Mouse (Mus musculus) limb, embryonic 13.5 days (tissue): ENCODE results near the gene Csnk1d. TPM values are rescaled to one million over a fixed set of nuclear protein-coding genes. Genes with fewer than 3 reads are reported as not detected.

Source experiments
- ATAC-seq: fragments of 200-750 bp; cut with Nextera tagmentation; 2 replicates; pipeline ENCODE4 v1.8.0; 2017; ENCODE audit warnings: low read depth, moderate number of reproducible peaks, moderate TSS enrichment; ENCODE audit not compliant: low FRiP score
- H3K27ac ChIP-seq: fragments of 300-500 bp; sonication (generic); 2 replicates; pipeline ENCODE4 v1.5.1; 2015; ENCODE audit warnings: inconsistent platforms, mild to moderate bottlenecking, moderate library complexity
- H3K27me3 ChIP-seq: fragments of 300-500 bp; sonication (generic); 2 replicates; pipeline ENCODE4 v1.6.1; 2015; ENCODE audit warnings: mild to moderate bottlenecking, inconsistent platforms
- H3K36me3 ChIP-seq: fragments of 300-500 bp; sonication (generic); 2 replicates; pipeline ENCODE4 v1.6.1; 2015; ENCODE audit warnings: inconsistent platforms, mild to moderate bottlenecking, moderate library complexity
- H3K4me1 ChIP-seq: fragments of 300-500 bp; sonication (generic); 2 replicates; pipeline ENCODE4 v1.6.1; 2015; ENCODE audit warnings: inconsistent platforms
- H3K4me2 ChIP-seq: fragments of 300-500 bp; sonication (generic); replicated peaks from 2 replicates; pipeline ENCODE4 v1.6.1; 2015; ENCODE audit warnings: inconsistent platforms, mild to moderate bottlenecking, moderate library complexity
- H3K4me3 ChIP-seq: fragments of 300-500 bp; sonication (generic); 2 replicates; pipeline ENCODE4 v1.5.1; 2015; ENCODE audit warnings: moderate library complexity, mild to moderate bottlenecking, inconsistent platforms
- H3K9ac ChIP-seq: fragments of 300-500 bp; sonication (generic); 2 replicates; pipeline ENCODE4 v1.6.1; 2015; ENCODE audit warnings: mild to moderate bottlenecking, inconsistent platforms
- H3K9me3 ChIP-seq: fragments of 300-500 bp; sonication (generic); 2 replicates; pipeline ENCODE4 v1.6.1; 2016; ENCODE audit warnings: inconsistent platforms
- WGBS: fragments of 180-500 bp; shearing (Covaris S2); methylation state at CpG from one replicate; pipeline ENCODE4 v1.1.7; 2015; 5-methylcytosine and 5-hydroxymethylcytosine counted together
- polyA plus RNA-seq: library from polyadenylated mRNA; unstranded; fragments of >200 nt; fragmentation: Nextera tagmentation; extraction: Ambion mirVana; gene quantifications from 2 replicates; pipeline ENCODE4 v1.2.1, GENCODE M21; 2015

Csnk1d gene
- polyA plus RNA-seq, 1 experiment from 2014 or later = 136 TPM

GRCm38 (mm10) chr11:120949863-120950262, 41.3 kb downstream of the Csnk1d start:
- Histone ChIP-seq H3K9me3 (no peaks in the 10 kb centered on the region), H3K36me3 (peaks cover 11% of the 10 kb centered on the region; the same call in 1 of the 2 replicates), H3K9ac (peak overlapping the region; percentile 80), H3K4me2 (peak overlapping the region; percentile 83), H3K27me3 (peaks cover 3% of the 10 kb centered on the region; the same call in 1 of the 2 replicates), H3K4me3 (peak overlapping the region; percentile 64), H3K27ac (peak overlapping the region; percentile 73), H3K4me1 (peaks cover 46% of the 10 kb centered on the region)
- 16% methylated on average over 10 of the region's 10 CpGs for WGBS
- no peak for ATAC-seq

GRCm38 (mm10) chr11:120948861-120949851, 42.0 kb downstream of the Csnk1d start:
- Histone ChIP-seq H3K4me3 (peak overlapping the region; percentile 64), H3K4me1 (peaks cover 46% of the 10 kb centered on the region), H3K9me3 (no peaks in the 10 kb centered on the region), H3K27me3 (peaks cover 3% of the 10 kb centered on the region; the same call in 1 of the 2 replicates), H3K9ac (peak overlapping the region; percentile 80), H3K4me2 (peak overlapping the region; percentile 83), H3K27ac (peak overlapping the region; percentile 73), H3K36me3 (0 out of 2 replicates have a peak, but pooled peaks cover 6% of the 10 kb centered on the region)
- ATAC-seq = peak; percentile 55; the same call in 1 of the 2 replicates
- WGBS = under 1% methylated on average over 64 of the region's 75 CpGs

- ATAC-seq = no peak
- Histone ChIP-seq H3K9me3 (no peaks in the 10 kb centered on the region), H3K27me3 (peaks cover 10% of the 10 kb centered on the region), H3K36me3 (no peaks in the 10 kb centered on the region), H3K4me2 (peak within 1 kb of the TSS; percentile 83), H3K9ac (peak within 1 kb of the TSS; percentile 80), H3K4me1 (peaks cover 46% of the 10 kb centered on the region), H3K4me3 (peak within 1 kb of the TSS; percentile 64), H3K27ac (peak within 1 kb of the TSS; percentile 73)
- WGBS = 23% methylated on average over 12 of the region's 12 CpGs
Observed at GRCm38 (mm10) chr11:120948328-120948727, 42.8 kb downstream of the Csnk1d start, which contains the start of gene Slc16a3. Gene Slc16a3 (plus strand): TSS chr11:120948480.

- H3K27me3 ChIP-seq = peaks cover 10% of the 10 kb centered on the region
- no peak for ATAC-seq
- WGBS = 86% methylated on average over 5 of the region's 5 CpGs
Observed at GRCm38 (mm10) chr11:120945926-120946325, 45.2 kb downstream of the Csnk1d start.

GRCm38 (mm10) chr11:120945266-120945665, 45.9 kb downstream of the Csnk1d start:
- H3K4me3 ChIP-seq = no peak overlapping the region
- H3K4me2 ChIP-seq = no peak overlapping the region
- H3K27ac ChIP-seq = no peak overlapping the region
- no peak overlapping the region for H3K9ac ChIP-seq
- no peaks in the 10 kb centered on the region for H3K9me3 ChIP-seq
- ATAC-seq = no peak
- WGBS = 87% methylated on average over 7 of the region's 7 CpGs
- H3K4me1 ChIP-seq = peaks cover 25% of the 10 kb centered on the region
- H3K27me3 ChIP-seq = peaks cover 10% of the 10 kb centered on the region
- no peaks in the 10 kb centered on the region for H3K36me3 ChIP-seq

More at GRCm38 (mm10) chr11:120945926-120946325, 45.2 kb downstream of the Csnk1d start:
- H3K27ac ChIP-seq = no peak overlapping the region
- no peak overlapping the region for H3K4me2 ChIP-seq
- no peaks in the 10 kb centered on the region for H3K36me3 ChIP-seq
- no peak overlapping the region for H3K9ac ChIP-seq
- peaks cover 29% of the 10 kb centered on the region for H3K4me1 ChIP-seq
- H3K4me3 ChIP-seq = no peak overlapping the region
- H3K9me3 ChIP-seq = no peaks in the 10 kb centered on the region

GRCm38 (mm10) chr11:120940959-120941358, 50.2 kb downstream of the Csnk1d start:
- no peak overlapping the region for H3K4me2 ChIP-seq
- peaks cover 7% of the 10 kb centered on the region; the same call in 1 of the 2 replicates for H3K27me3 ChIP-seq
- H3K9me3 ChIP-seq = no peaks in the 10 kb centered on the region
- no peaks in the 10 kb centered on the region for H3K4me1 ChIP-seq
- no peaks in the 10 kb centered on the region for H3K36me3 ChIP-seq
- no peak overlapping the region for H3K4me3 ChIP-seq
- H3K27ac ChIP-seq = no peak overlapping the region
- ATAC-seq = no peak
- H3K9ac ChIP-seq = no peak overlapping the region
- 84% methylated on average over 6 of the region's 6 CpGs for WGBS

GRCm38 (mm10) chr11:120939712-120940341, 51.3 kb downstream of the Csnk1d start:
- no peaks in the 10 kb centered on the region for H3K4me1 ChIP-seq
- H3K4me3 ChIP-seq = no peak overlapping the region
- ATAC-seq = no peak
- no peak overlapping the region for H3K27ac ChIP-seq
- peaks cover 7% of the 10 kb centered on the region; the same call in 1 of the 2 replicates for H3K27me3 ChIP-seq
- 57% methylated on average over 6 of the region's 6 CpGs for WGBS
- no peaks in the 10 kb centered on the region for H3K9me3 ChIP-seq
- no peaks in the 10 kb centered on the region for H3K36me3 ChIP-seq
- no peak overlapping the region for H3K4me2 ChIP-seq
- H3K9ac ChIP-seq = no peak overlapping the region

- Histone ChIP-seq H3K9ac (no peak overlapping the region), H3K36me3 (no peaks in the 10 kb centered on the region), H3K9me3 (no peaks in the 10 kb centered on the region), H3K4me3 (no peak overlapping the region), H3K4me1 (no peaks in the 10 kb centered on the region), H3K4me2 (no peak overlapping the region), H3K27me3 (peaks cover 4% of the 10 kb centered on the region; the same call in 1 of the 2 replicates), H3K27ac (no peak overlapping the region)
- WGBS = 38% methylated on average over 4 of the region's 4 CpGs
- no peak for ATAC-seq
Observed at GRCm38 (mm10) chr11:120938795-120939194, 52.3 kb downstream of the Csnk1d start.

- no peak overlapping the region for H3K4me3 ChIP-seq
- 97% methylated on average over 1 of the region's 1 CpGs for WGBS
Observed at GRCm38 (mm10) chr11:120937976-120938375, 53.2 kb downstream of the Csnk1d start.

GRCm38 (mm10) chr11:120932564-120933398, 58.3 kb downstream of the Csnk1d start, which contains the start of gene Ccdc57:
Gene Ccdc57 (minus strand): TSS chr11:120932872.
- H3K27ac ChIP-seq = no peak within 1 kb of the TSS
- H3K4me3 ChIP-seq = peak within 1 kb of the TSS; percentile 78
- no peaks in the 10 kb centered on the region for H3K27me3 ChIP-seq
- H3K9me3 ChIP-seq = no peaks in the 10 kb centered on the region
- 0 out of 2 replicates have a peak, but pooled peaks cover 2% of the 10 kb centered on the region for H3K36me3 ChIP-seq
- H3K9ac ChIP-seq = peak within 1 kb of the TSS; percentile 74
- WGBS = 10% methylated on average over 44 of the region's 44 CpGs
- ATAC-seq = peak; percentile 87
- peak within 1 kb of the TSS; percentile 73 for H3K4me2 ChIP-seq
- no peaks in the 10 kb centered on the region; the same call in 1 of the 2 replicates for H3K4me1 ChIP-seq

More at GRCm38 (mm10) chr11:120937976-120938375, 53.2 kb downstream of the Csnk1d start:
- H3K9ac ChIP-seq = no peak overlapping the region
- no peak overlapping the region for H3K4me2 ChIP-seq
- ATAC-seq = no peak
- H3K27ac ChIP-seq = no peak overlapping the region
- no peaks in the 10 kb centered on the region for H3K27me3 ChIP-seq
- no peaks in the 10 kb centered on the region for H3K36me3 ChIP-seq
- no peaks in the 10 kb centered on the region for H3K9me3 ChIP-seq
- no peaks in the 10 kb centered on the region; the same call in 1 of the 2 replicates for H3K4me1 ChIP-seq

- Histone ChIP-seq H3K4me2 (no peak overlapping the region), H3K9ac (no peak overlapping the region), H3K4me3 (no peak overlapping the region), H3K27ac (no peak overlapping the region), H3K36me3 (0 out of 2 replicates have a peak, but pooled peaks cover 2% of the 10 kb centered on the region), H3K27me3 (no peaks in the 10 kb centered on the region), H3K4me1 (no peaks in the 10 kb centered on the region; the same call in 1 of the 2 replicates), H3K9me3 (no peaks in the 10 kb centered on the region)
- ATAC-seq = no peak
- 91% methylated on average over 4 of the region's 4 CpGs for WGBS
Observed at GRCm38 (mm10) chr11:120931479-120931878, 59.7 kb downstream of the Csnk1d start.
